Mouse (Mus musculus) midbrain, embryonic 10.5 days (tissue): ENCODE results near the gene Lpin1. TPM values are rescaled to one million over a fixed set of nuclear protein-coding genes. Genes with fewer than 3 reads are reported as not detected.

Experiments used
- DNase-seq: peaks from one replicate; pipeline ENCODE4 v3.0.0-alpha.2; 2017; ENCODE audit warnings: low spot score
- H3K27ac ChIP-seq: fragments of 300-500 bp; sonication (generic); replicated peaks from 2 replicates; pipeline ENCODE4 v1.5.1; 2016; ENCODE audit warnings: mild to moderate bottlenecking
- H3K27me3 ChIP-seq: fragments of 300-500 bp; sonication (generic); 2 replicates; pipeline ENCODE4 v1.6.1; 2016; ENCODE audit warnings: low read depth, mild to moderate bottlenecking; ENCODE audit not compliant: poor library complexity, severe bottlenecking
- H3K36me3 ChIP-seq: fragments of 300-500 bp; sonication (generic); 2 replicates; pipeline ENCODE4 v1.6.1; 2016; ENCODE audit warnings: mild to moderate bottlenecking, moderate library complexity
- H3K4me1 ChIP-seq: fragments of 300-500 bp; sonication (generic); 2 replicates; pipeline ENCODE4 v1.6.1; 2016
- H3K4me3 ChIP-seq: fragments of 300-500 bp; sonication (generic); 2 replicates; pipeline ENCODE4 v1.5.1; 2016; ENCODE audit warnings: mild to moderate bottlenecking, moderate library complexity
- H3K9me3 ChIP-seq: fragments of 300-500 bp; sonication (generic); replicated peaks from 2 replicates; pipeline ENCODE4 v1.6.1; 2016; ENCODE audit warnings: mild to moderate bottlenecking
- WGBS: fragments of 180-500 bp; shearing (Covaris S2); methylation state at CpG from one replicate; pipeline ENCODE4 v1.1.7; 2016; 5-methylcytosine and 5-hydroxymethylcytosine counted together
- polyA plus RNA-seq: library from polyadenylated mRNA; unstranded; fragments of >200 nt; fragmentation: Nextera tagmentation; extraction: Ambion mirVana; gene quantifications from 2 replicates; pipeline ENCODE4 v1.2.1, GENCODE M21; 2016

The Lpin1 gene
- polyA plus RNA-seq, 1 experiment from 2014 or later, result 5.5 TPM

GRCm38 (mm10) chr12:16605624-16606023 lies 5.1 kb downstream of the Lpin1 start:
- no peak for DNase-seq
- H3K4me1 ChIP-seq, result peaks cover 4% of the 10 kb centered on the region; the same call in 1 of the 2 replicates
- 77% methylated on average over 5 of the region's 5 CpGs for WGBS

GRCm38 (mm10) chr12:16602271-16602670 lies 8.5 kb downstream of the Lpin1 start:
- 90% methylated on average over 4 of the region's 4 CpGs for WGBS
- no peaks in the 10 kb centered on the region for H3K36me3 ChIP-seq

More at GRCm38 (mm10) chr12:16605624-16606023, 5.1 kb downstream of the Lpin1 start:
- Histone ChIP-seq H3K27me3 (no peaks in the 10 kb centered on the region), H3K4me3 (no peak overlapping the region), H3K27ac (no peak overlapping the region), H3K36me3 (no peaks in the 10 kb centered on the region), H3K9me3 (0 out of 2 replicates have a peak, but pooled peaks cover 6% of the 10 kb centered on the region)

GRCm38 (mm10) chr12:16600374-16600773 lies 10.4 kb downstream of the Lpin1 start:
- H3K4me1 ChIP-seq, result peaks cover 13% of the 10 kb centered on the region
- H3K27me3 ChIP-seq, result no peaks in the 10 kb centered on the region
- no peak overlapping the region for H3K27ac ChIP-seq
- DNase-seq, result no peak
- WGBS, result 82% methylated on average over 1 of the region's 1 CpGs
- no peak overlapping the region for H3K4me3 ChIP-seq
- no peaks in the 10 kb centered on the region for H3K36me3 ChIP-seq
- no peaks in the 10 kb centered on the region for H3K9me3 ChIP-seq

More at GRCm38 (mm10) chr12:16602271-16602670, 8.5 kb downstream of the Lpin1 start:
- Histone ChIP-seq H3K4me3 (no peak overlapping the region), H3K9me3 (no peaks in the 10 kb centered on the region), H3K4me1 (peaks cover 13% of the 10 kb centered on the region), H3K27me3 (no peaks in the 10 kb centered on the region), H3K27ac (no peak overlapping the region)
- DNase-seq, result no peak

GRCm38 (mm10) chr12:16599359-16599758 lies 11.4 kb downstream of the Lpin1 start:
- Histone ChIP-seq H3K27ac (no peak overlapping the region), H3K36me3 (no peaks in the 10 kb centered on the region), H3K27me3 (no peaks in the 10 kb centered on the region), H3K4me1 (peaks cover 13% of the 10 kb centered on the region), H3K9me3 (no peaks in the 10 kb centered on the region), H3K4me3 (no peak overlapping the region)
- no peak for DNase-seq
- 41% methylated on average over 3 of the region's 3 CpGs for WGBS

GRCm38 (mm10) chr12:16593761-16594160 lies 17.0 kb downstream of the Lpin1 start:
- peaks cover 16% of the 10 kb centered on the region for H3K27me3 ChIP-seq
- H3K4me3 ChIP-seq, result no peak overlapping the region
- H3K4me1 ChIP-seq, result peaks cover 43% of the 10 kb centered on the region
- H3K9me3 ChIP-seq, result no peaks in the 10 kb centered on the region
- H3K36me3 ChIP-seq, result no peaks in the 10 kb centered on the region
- DNase-seq, result no peak
- WGBS, result 93% methylated on average over 7 of the region's 7 CpGs
- H3K27ac ChIP-seq, result no peak overlapping the region

GRCm38 (mm10) chr12:16593014-16593413 lies 17.8 kb downstream of the Lpin1 start:
- H3K4me1 ChIP-seq, result peaks cover 51% of the 10 kb centered on the region
- 86% methylated on average over 7 of the region's 7 CpGs for WGBS
- H3K27ac ChIP-seq, result peak overlapping the region; percentile 92; the same call in 1 of the 2 replicates
- peaks cover 16% of the 10 kb centered on the region for H3K27me3 ChIP-seq
- no peaks in the 10 kb centered on the region for H3K9me3 ChIP-seq
- DNase-seq, result no peak
- H3K4me3 ChIP-seq, result no peak overlapping the region
- no peaks in the 10 kb centered on the region for H3K36me3 ChIP-seq

GRCm38 (mm10) chr12:16592451-16592850 lies 18.3 kb downstream of the Lpin1 start:
- DNase-seq, result no peak
- no peaks in the 10 kb centered on the region for H3K36me3 ChIP-seq
- peaks cover 56% of the 10 kb centered on the region for H3K4me1 ChIP-seq
- H3K27ac ChIP-seq, result peak overlapping the region; percentile 92
- no peaks in the 10 kb centered on the region for H3K9me3 ChIP-seq
- WGBS, result 70% methylated on average over 5 of the region's 5 CpGs
- no peak overlapping the region for H3K4me3 ChIP-seq
- H3K27me3 ChIP-seq, result peaks cover 16% of the 10 kb centered on the region

GRCm38 (mm10) chr12:16591453-16592200 lies 19.1 kb downstream of the Lpin1 start:
- Histone ChIP-seq H3K4me1 (peaks cover 62% of the 10 kb centered on the region), H3K9me3 (no peaks in the 10 kb centered on the region), H3K27ac (peak overlapping the region; percentile 92), H3K4me3 (peak overlapping the region; percentile 49), H3K36me3 (no peaks in the 10 kb centered on the region), H3K27me3 (peaks cover 16% of the 10 kb centered on the region)
- WGBS, result 14% methylated on average over 15 of the region's 15 CpGs
- peak; percentile 83 for DNase-seq

GRCm38 (mm10) chr12:16589966-16590365 lies 20.8 kb downstream of the Lpin1 start:
- DNase-seq, result no peak
- H3K4me1 ChIP-seq, result peaks cover 68% of the 10 kb centered on the region
- peak overlapping the region; percentile 83 for H3K4me3 ChIP-seq
- 20% methylated on average over 4 of the region's 4 CpGs for WGBS
- H3K9me3 ChIP-seq, result no peaks in the 10 kb centered on the region
- no peaks in the 10 kb centered on the region for H3K36me3 ChIP-seq
- H3K27ac ChIP-seq, result peak overlapping the region; percentile 92
- H3K27me3 ChIP-seq, result peaks cover 21% of the 10 kb centered on the region

GRCm38 (mm10) chr12:16589204-16589949 lies 21.4 kb downstream of the Lpin1 start:
- H3K4me1 ChIP-seq, result peaks cover 74% of the 10 kb centered on the region
- no peaks in the 10 kb centered on the region for H3K9me3 ChIP-seq
- peak; percentile 92 for DNase-seq
- peaks cover 21% of the 10 kb centered on the region for H3K27me3 ChIP-seq
- H3K36me3 ChIP-seq, result no peaks in the 10 kb centered on the region
- peak overlapping the region; percentile 92 for H3K27ac ChIP-seq
- H3K4me3 ChIP-seq, result peak overlapping the region; percentile 83
- under 1% methylated on average over 36 of the region's 36 CpGs for WGBS

- DNase-seq, result no peak
- 37% methylated on average over 7 of the region's 7 CpGs for WGBS
- Histone ChIP-seq H3K27ac (peak overlapping the region; percentile 92), H3K27me3 (peaks cover 21% of the 10 kb centered on the region), H3K9me3 (no peaks in the 10 kb centered on the region), H3K4me1 (peaks cover 83% of the 10 kb centered on the region), H3K36me3 (no peaks in the 10 kb centered on the region), H3K4me3 (peak overlapping the region; percentile 83)
Measured at GRCm38 (mm10) chr12:16588396-16589042, 22.2 kb downstream of the Lpin1 start.

GRCm38 (mm10) chr12:16587767-16588166 lies 23.0 kb downstream of the Lpin1 start:
- H3K27ac ChIP-seq, result peak overlapping the region; percentile 92; the same call in 1 of the 2 replicates
- peaks cover 84% of the 10 kb centered on the region for H3K4me1 ChIP-seq
- H3K4me3 ChIP-seq, result peak overlapping the region; percentile 83; the same call in 1 of the 2 replicates
- H3K9me3 ChIP-seq, result no peaks in the 10 kb centered on the region
- H3K27me3 ChIP-seq, result peaks cover 18% of the 10 kb centered on the region
- H3K36me3 ChIP-seq, result no peaks in the 10 kb centered on the region
- 86% methylated on average over 5 of the region's 5 CpGs for WGBS
- no peak for DNase-seq
